Mouse (Mus musculus) G1E (cell line): ENCODE data around the gene Commd1.

Experiments used
- CTCF ChIP-seq: IDR thresholded peaks from 2 replicates; pipeline ENCODE4 v1.5.1; 2012; ENCODE audit warnings: low read depth, low read length, inconsistent platforms, mixed read lengths
- GATA1 ChIP-seq: IDR thresholded peaks from 2 replicates; pipeline ENCODE4 v1.6.1; 2012; ENCODE audit warnings: borderline replicate concordance, low read length, inconsistent platforms, mixed read lengths
- TAL1 ChIP-seq: conservative IDR thresholded peaks from 2 replicates; pipeline ENCODE4 v1.6.1; 2012; ENCODE audit warnings: low read depth, low read length, inconsistent platforms, mixed read lengths

DNA sequence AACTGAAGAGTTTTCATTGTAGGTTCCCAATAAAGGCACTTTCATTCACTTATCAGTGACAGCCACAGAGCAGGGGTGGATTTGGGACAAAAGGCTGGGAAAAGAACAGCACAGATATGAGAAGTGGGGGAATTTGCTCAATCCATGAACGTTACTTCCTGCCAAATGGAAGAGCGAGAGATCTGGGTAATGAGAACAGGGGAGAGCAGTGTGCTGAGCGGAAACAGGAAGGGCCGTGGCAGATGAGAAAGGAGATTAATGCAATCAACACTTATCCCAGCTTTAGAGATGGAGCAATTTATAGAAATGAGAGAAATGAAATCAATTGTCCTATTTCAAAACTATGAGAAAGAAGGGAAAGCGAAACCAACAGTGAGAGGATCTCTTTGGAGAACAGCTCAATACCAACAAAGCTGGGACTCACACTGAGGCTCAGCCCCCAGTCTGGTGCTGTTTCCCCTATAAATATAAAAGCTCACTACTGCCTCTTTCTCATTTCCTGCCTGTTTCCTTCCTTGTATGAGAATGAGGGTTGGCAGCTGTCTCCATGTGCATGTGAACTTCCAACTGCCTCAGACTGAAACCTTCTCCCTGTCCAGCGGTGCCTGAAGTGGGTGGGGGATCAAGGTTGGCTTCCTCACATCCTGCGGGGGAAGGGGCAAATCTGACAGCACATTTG lies 110.4 kb downstream of the Commd1 start:
- no peak for TF ChIP-seq GATA1
- no peak for TF ChIP-seq CTCF
- no peak for TF ChIP-seq TAL1
